Mouse (Mus musculus) neural tube, embryonic 15.5 days (tissue): ENCODE measurements at regions not wholly inside any gene's neighbourhood (a gene's known extent, or its start where the extent isn't known, plus 50 kb on each side); places are given as distances from the start of the nearest gene placed in this dataset.
A peak's percentile ranks its signal among the peaks of the same experiment; 100 is the strongest.

Experiments used
- ATAC-seq: fragments of 200-750 bp; cut with Nextera tagmentation; 2 replicates; pipeline ENCODE4 v1.8.0; 2017; ENCODE audit warnings: mild to moderate bottlenecking, moderate TSS enrichment, moderate library complexity; ENCODE audit not compliant: low FRiP score
- H3K27ac ChIP-seq: fragments of 300-500 bp; sonication (generic); replicated peaks from 2 replicates; pipeline ENCODE4 v1.5.1; 2015; ENCODE audit warnings: mild to moderate bottlenecking, inconsistent platforms
- H3K27me3 ChIP-seq: fragments of 300-500 bp; sonication (generic); replicated peaks from 2 replicates; pipeline ENCODE4 v1.6.1; 2015; ENCODE audit warnings: inconsistent platforms
- H3K36me3 ChIP-seq: fragments of 300-500 bp; sonication (generic); 2 replicates; pipeline ENCODE4 v1.6.1; 2015; ENCODE audit warnings: inconsistent platforms
- H3K4me1 ChIP-seq: fragments of 300-500 bp; sonication (generic); 2 replicates; pipeline ENCODE4 v1.6.1; 2015; ENCODE audit warnings: inconsistent platforms
- H3K4me2 ChIP-seq: fragments of 300-500 bp; sonication (generic); 2 replicates; pipeline ENCODE4 v1.6.1; 2015; ENCODE audit warnings: inconsistent platforms, mild to moderate bottlenecking, moderate library complexity
- H3K4me3 ChIP-seq: fragments of 300-500 bp; sonication (generic); replicated peaks from 2 replicates; pipeline ENCODE4 v1.5.1; 2015; ENCODE audit warnings: mild to moderate bottlenecking, inconsistent platforms
- H3K9ac ChIP-seq: fragments of 300-500 bp; sonication (generic); replicated peaks from 2 replicates; pipeline ENCODE4 v1.6.1; 2015; ENCODE audit warnings: mild to moderate bottlenecking, inconsistent platforms
- H3K9me3 ChIP-seq: fragments of 300-500 bp; sonication (generic); replicated peaks from 2 replicates; pipeline ENCODE4 v1.6.1; 2016; ENCODE audit warnings: inconsistent platforms
- WGBS: fragments of 180-500 bp; shearing (Covaris S2); methylation state at CpG from one replicate; pipeline ENCODE4 v1.1.7; 2015; ENCODE audit warnings: mixed read lengths; 5-methylcytosine and 5-hydroxymethylcytosine counted together

GRCm38 (mm10) chr17:80802622-80803021 lies 74.3 kb upstream of the Map4k3 start:
- no peak overlapping the region for H3K4me2 ChIP-seq
- no peak for ATAC-seq

GRCm38 (mm10) chr17:80801991-80802390 lies 73.7 kb upstream of the Map4k3 start:
- Histone ChIP-seq H3K27me3 (no peaks in the 10 kb centered on the region), H3K27ac (peak overlapping the region; percentile 54; the same call in 1 of the 2 replicates), H3K9me3 (no peaks in the 10 kb centered on the region), H3K36me3 (no peaks in the 10 kb centered on the region), H3K9ac (no peak overlapping the region), H3K4me1 (peaks cover 15% of the 10 kb centered on the region), H3K4me3 (no peak overlapping the region), H3K4me2 (no peak overlapping the region)
- 46% methylated on average over 8 of the region's 8 CpGs for WGBS
- no peak for ATAC-seq

More at GRCm38 (mm10) chr17:80802622-80803021, 74.3 kb upstream of the Map4k3 start:
- Histone ChIP-seq H3K4me3 (no peak overlapping the region), H3K27me3 (no peaks in the 10 kb centered on the region), H3K4me1 (peaks cover 15% of the 10 kb centered on the region), H3K9ac (no peak overlapping the region), H3K27ac (no peak overlapping the region), H3K36me3 (no peaks in the 10 kb centered on the region), H3K9me3 (no peaks in the 10 kb centered on the region)
- WGBS, result 78% methylated on average over 10 of the region's 10 CpGs

GRCm38 (mm10) chr17:80801451-80801983 lies 73.2 kb upstream of the Map4k3 start:
- Histone ChIP-seq H3K9ac (no peak overlapping the region), H3K36me3 (no peaks in the 10 kb centered on the region), H3K27ac (peak overlapping the region; percentile 54), H3K4me2 (peak overlapping the region; percentile 23; the same call in 1 of the 2 replicates), H3K27me3 (no peaks in the 10 kb centered on the region), H3K4me3 (no peak overlapping the region), H3K9me3 (no peaks in the 10 kb centered on the region), H3K4me1 (peaks cover 15% of the 10 kb centered on the region)
- ATAC-seq, result no peak
- 50% methylated on average over 16 of the region's 16 CpGs for WGBS

GRCm38 (mm10) chr17:80800877-80801276 lies 72.6 kb upstream of the Map4k3 start:
- Histone ChIP-seq H3K9ac (no peak overlapping the region), H3K27ac (0 out of 2 replicates have a peak overlapping the region, but pooled peaks have one; percentile 0), H3K4me1 (peaks cover 15% of the 10 kb centered on the region), H3K4me3 (no peak overlapping the region), H3K27me3 (no peaks in the 10 kb centered on the region), H3K9me3 (no peaks in the 10 kb centered on the region), H3K4me2 (peak overlapping the region; percentile 23; the same call in 1 of the 2 replicates), H3K36me3 (no peaks in the 10 kb centered on the region)
- no peak for ATAC-seq
- WGBS, result 89% methylated on average over 13 of the region's 13 CpGs

- Histone ChIP-seq H3K9ac (no peak overlapping the region), H3K4me1 (peaks cover 15% of the 10 kb centered on the region), H3K27me3 (no peaks in the 10 kb centered on the region), H3K36me3 (no peaks in the 10 kb centered on the region), H3K9me3 (no peaks in the 10 kb centered on the region), H3K4me3 (no peak overlapping the region), H3K27ac (0 out of 2 replicates have a peak overlapping the region, but pooled peaks have one; percentile 0), H3K4me2 (no peak overlapping the region)
- 86% methylated on average over 5 of the region's 5 CpGs for WGBS
- no peak for ATAC-seq
Measured at GRCm38 (mm10) chr17:80800454-80800853, 72.2 kb upstream of the Map4k3 start.

GRCm38 (mm10) chr17:80799061-80799460 lies 70.8 kb upstream of the Map4k3 start:
- no peak overlapping the region for H3K4me3 ChIP-seq
- peaks cover 15% of the 10 kb centered on the region for H3K4me1 ChIP-seq
- no peaks in the 10 kb centered on the region for H3K27me3 ChIP-seq
- WGBS, result 91% methylated on average over 6 of the region's 6 CpGs
- H3K27ac ChIP-seq, result no peak overlapping the region
- H3K9ac ChIP-seq, result no peak overlapping the region
- H3K4me2 ChIP-seq, result no peak overlapping the region
- H3K36me3 ChIP-seq, result no peaks in the 10 kb centered on the region
- no peak for ATAC-seq
- no peaks in the 10 kb centered on the region for H3K9me3 ChIP-seq

- H3K4me2 ChIP-seq, result no peak overlapping the region
- H3K27ac ChIP-seq, result no peak overlapping the region
- WGBS, result 88% methylated on average over 6 of the region's 6 CpGs
- no peaks in the 10 kb centered on the region for H3K9me3 ChIP-seq
- ATAC-seq, result no peak
- no peaks in the 10 kb centered on the region for H3K36me3 ChIP-seq
- no peak overlapping the region for H3K4me3 ChIP-seq
- H3K4me1 ChIP-seq, result peaks cover 13% of the 10 kb centered on the region
- no peaks in the 10 kb centered on the region for H3K27me3 ChIP-seq
- no peak overlapping the region for H3K9ac ChIP-seq
Measured at GRCm38 (mm10) chr17:80798281-80798980, 70.1 kb upstream of the Map4k3 start.

- WGBS, result 78% methylated on average over 5 of the region's 5 CpGs
- Histone ChIP-seq H3K9me3 (no peaks in the 10 kb centered on the region), H3K4me1 (peaks cover 5% of the 10 kb centered on the region), H3K27me3 (no peaks in the 10 kb centered on the region), H3K4me3 (no peak overlapping the region), H3K36me3 (no peaks in the 10 kb centered on the region), H3K4me2 (no peak overlapping the region), H3K27ac (no peak overlapping the region), H3K9ac (no peak overlapping the region)
- no peak for ATAC-seq
Measured at GRCm38 (mm10) chr17:80796790-80797189, 68.5 kb upstream of the Map4k3 start.

GRCm38 (mm10) chr17:80796386-80796785 lies 68.1 kb upstream of the Map4k3 start:
- Histone ChIP-seq H3K4me3 (no peak overlapping the region), H3K4me2 (no peak overlapping the region), H3K9ac (no peak overlapping the region), H3K36me3 (no peaks in the 10 kb centered on the region), H3K4me1 (peaks cover under 1% of the 10 kb centered on the region), H3K27ac (no peak overlapping the region), H3K27me3 (no peaks in the 10 kb centered on the region), H3K9me3 (no peaks in the 10 kb centered on the region)
- WGBS, result 93% methylated on average over 8 of the region's 8 CpGs
- no peak for ATAC-seq

- no peak overlapping the region for H3K27ac ChIP-seq
- no peaks in the 10 kb centered on the region for H3K27me3 ChIP-seq
- no peak overlapping the region for H3K4me3 ChIP-seq
- H3K4me1 ChIP-seq, result no peaks in the 10 kb centered on the region
- H3K4me2 ChIP-seq, result no peak overlapping the region
- no peaks in the 10 kb centered on the region for H3K9me3 ChIP-seq
- no peak for ATAC-seq
- WGBS, result 80% methylated on average over 8 of the region's 8 CpGs
- H3K9ac ChIP-seq, result no peak overlapping the region
- H3K36me3 ChIP-seq, result no peaks in the 10 kb centered on the region
Measured at GRCm38 (mm10) chr17:80795453-80796105, 67.3 kb upstream of the Map4k3 start.

- no peaks in the 10 kb centered on the region for H3K36me3 ChIP-seq
- ATAC-seq, result no peak
- H3K4me1 ChIP-seq, result no peaks in the 10 kb centered on the region
- H3K9me3 ChIP-seq, result no peaks in the 10 kb centered on the region
- H3K4me3 ChIP-seq, result no peak overlapping the region
- H3K27ac ChIP-seq, result no peak overlapping the region
- no peak overlapping the region for H3K9ac ChIP-seq
- no peaks in the 10 kb centered on the region for H3K27me3 ChIP-seq
- no peak overlapping the region for H3K4me2 ChIP-seq
- 84% methylated on average over 4 of the region's 4 CpGs for WGBS
Measured at GRCm38 (mm10) chr17:80792605-80793004, 64.3 kb upstream of the Map4k3 start.

GRCm38 (mm10) chr17:80789706-80790105 lies 61.4 kb upstream of the Map4k3 start:
- no peak overlapping the region for H3K27ac ChIP-seq
- H3K9me3 ChIP-seq, result no peaks in the 10 kb centered on the region
- H3K36me3 ChIP-seq, result no peaks in the 10 kb centered on the region
- H3K27me3 ChIP-seq, result no peaks in the 10 kb centered on the region
- H3K4me3 ChIP-seq, result no peak overlapping the region
- 72% methylated on average over 12 of the region's 12 CpGs for WGBS
- H3K4me1 ChIP-seq, result no peaks in the 10 kb centered on the region
- no peak overlapping the region for H3K9ac ChIP-seq
- no peak for ATAC-seq
- no peak overlapping the region for H3K4me2 ChIP-seq
